Mouse (Mus musculus): Measurements from ENCODE around the gene Meltf. TPM values are rescaled to one million over a fixed set of nuclear protein-coding genes. Genes with fewer than 3 reads are reported as not detected.
A peak's percentile ranks its signal among the peaks of the same experiment; 100 is the strongest.

Meltf gene
- polyA plus RNA-seq, 1 experiment from 2014 or later, result not detected

DNA sequence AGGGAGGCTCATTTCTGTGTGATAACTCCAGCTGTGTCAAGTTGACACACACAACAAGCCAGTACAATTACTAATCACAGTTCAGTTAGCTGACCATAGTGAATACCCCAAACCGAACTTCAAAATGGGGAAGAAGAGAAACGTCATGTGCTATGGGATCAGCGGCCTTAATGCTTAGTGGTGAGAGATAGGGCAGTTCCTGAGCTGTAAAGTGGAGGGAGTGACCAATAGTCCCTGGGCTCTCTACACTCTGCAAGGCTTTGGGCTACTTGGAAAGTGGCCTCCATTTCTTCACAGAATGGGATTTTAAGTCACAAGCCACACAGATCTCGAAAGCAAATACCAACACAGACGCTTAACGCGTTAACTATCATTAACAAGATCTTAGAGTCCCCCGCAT lies 68.7 kb downstream of the Meltf start:
- 28% methylated on average over 8 of the region's 8 CpGs for WGBS
- Histone ChIP-seq H3K4me3 (ENCODE audit: low read length) (peak overlapping the region; percentile 74), H3K9ac (ENCODE audit: low read depth, low read length) (peak overlapping the region; percentile 94), H3K27ac (ENCODE audit: low read depth, low read length) (no peak overlapping the region), H3K9me3 (ENCODE audit: control insufficient read depth, low read length) (no peaks in the 10 kb centered on the region), H3K4me2 (replicated peaks; ENCODE audit: low read depth, low read length) (peak overlapping the region; percentile 87), H3K4me1 (ENCODE audit: control insufficient read depth, insufficient read depth, low read length) (peaks cover 16% of the 10 kb centered on the region), H3K36me3 (ENCODE audit: control insufficient read depth, insufficient read depth, low read length) (peaks cover 11% of the 10 kb centered on the region; the same call in 1 of the 2 replicates), H3K27me3 (ENCODE audit: control insufficient read depth, insufficient read depth, low read length) (no peaks in the 10 kb centered on the region)
- no peak for ATAC-seq (ENCODE audit: low FRiP score, low TSS enrichment)

DNA sequence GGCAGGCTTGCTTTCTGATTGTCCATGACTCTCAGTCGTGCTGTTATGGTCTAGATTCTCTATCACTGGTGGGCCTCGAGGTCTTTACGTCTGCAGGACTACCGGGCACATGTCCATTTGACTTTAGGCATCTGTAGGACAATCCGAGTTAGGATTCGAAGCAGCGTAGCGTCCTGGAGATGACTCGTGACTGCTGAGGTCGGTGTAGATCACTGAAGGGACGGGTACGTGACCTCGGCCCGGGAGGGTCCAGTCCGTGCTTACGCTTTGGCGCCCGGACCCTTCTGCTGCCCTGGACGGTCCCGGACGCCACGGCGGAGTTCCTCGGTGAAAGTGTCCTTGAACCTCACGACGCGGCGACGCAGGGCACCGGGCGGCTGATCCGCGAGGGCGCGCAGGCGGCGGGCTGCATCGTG lies 69.3 kb downstream of the Meltf start:
- WGBS, result 1% methylated on average over 38 of the region's 38 CpGs
- no peaks in the 10 kb centered on the region for H3K9me3 ChIP-seq (ENCODE audit: control insufficient read depth, low read length)
- peak; percentile 76 for ATAC-seq (ENCODE audit: low FRiP score, low TSS enrichment)
- H3K27ac ChIP-seq (ENCODE audit: low read depth, low read length), result peak overlapping the region; percentile 85
- peaks cover 11% of the 10 kb centered on the region; the same call in 1 of the 2 replicates for H3K36me3 ChIP-seq (ENCODE audit: control insufficient read depth, insufficient read depth, low read length)
- H3K4me2 ChIP-seq (replicated peaks; ENCODE audit: low read depth, low read length), result peak overlapping the region; percentile 87
- peak overlapping the region; percentile 94 for H3K9ac ChIP-seq (ENCODE audit: low read depth, low read length)
- H3K27me3 ChIP-seq (ENCODE audit: control insufficient read depth, insufficient read depth, low read length), result no peaks in the 10 kb centered on the region
- H3K4me3 ChIP-seq (ENCODE audit: low read length), result peak overlapping the region; percentile 74
- H3K4me1 ChIP-seq (ENCODE audit: control insufficient read depth, insufficient read depth, low read length), result peaks cover 16% of the 10 kb centered on the region

DNA sequence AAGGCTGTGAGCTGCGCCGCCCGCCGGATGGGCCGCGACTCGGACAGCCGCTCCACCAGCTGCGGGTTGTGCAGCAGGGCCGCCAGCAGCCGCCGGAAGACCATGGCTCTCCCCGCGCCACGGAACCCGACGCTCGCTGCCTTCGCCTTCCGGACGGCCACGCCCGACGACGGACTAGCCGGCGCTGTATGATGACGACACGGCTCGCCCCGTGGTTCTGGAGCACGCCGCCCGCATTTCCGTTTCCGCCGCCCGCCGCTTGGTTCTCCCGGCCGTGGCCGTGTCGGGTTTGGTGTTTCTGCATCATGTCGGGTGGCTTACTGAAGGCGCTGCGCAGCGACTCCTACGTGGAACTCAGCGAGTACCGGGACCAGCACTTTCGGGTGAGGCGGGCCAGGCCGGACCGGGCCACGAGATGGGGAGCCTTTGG lies 69.8 kb downstream of the Meltf start, which contains the start of the genes 0610012G03Rik and Ncbp2:
Gene 0610012G03Rik, minus strand, starts transcription at position 150 of the 430 bp plus-strand sequence.
Gene Ncbp2, plus strand, starts transcription at position 169 of the 430 bp plus-strand sequence.
- no peaks in the 10 kb centered on the region for H3K27me3 ChIP-seq (ENCODE audit: control insufficient read depth, insufficient read depth, low read length)
- no peaks in the 10 kb centered on the region for H3K9me3 ChIP-seq (ENCODE audit: control insufficient read depth, low read length)
- WGBS, result under 1% methylated on average over 55 of the region's 55 CpGs
- H3K4me1 ChIP-seq (ENCODE audit: control insufficient read depth, insufficient read depth, low read length), result peaks cover 16% of the 10 kb centered on the region
- H3K36me3 ChIP-seq (ENCODE audit: control insufficient read depth, insufficient read depth, low read length), result peaks cover 11% of the 10 kb centered on the region; the same call in 1 of the 2 replicates
- H3K4me2 ChIP-seq (replicated peaks; ENCODE audit: low read depth, low read length), result peak within 1 kb of the TSS; percentile 87
- peak within 1 kb of the TSS; percentile 74 for H3K4me3 ChIP-seq (ENCODE audit: low read length)
- peak within 1 kb of the TSS; percentile 85 for H3K27ac ChIP-seq (ENCODE audit: low read depth, low read length)
- ATAC-seq (ENCODE audit: low FRiP score, low TSS enrichment), result peak; percentile 94
- peak within 1 kb of the TSS; percentile 94 for H3K9ac ChIP-seq (ENCODE audit: low read depth, low read length)

Other genes starting within 250 kb of the Meltf start
- 29.1 and 35.4 TPM in 2 replicates for gene Dlg1, start 215.4 kb upstream of the Meltf start, polyA plus RNA-seq (2014; fragmentation: Nextera tagmentation; extraction: Ambion mirVana)
- 0.27 and 0.97 TPM in 2 replicates for gene Pigz, start 55.0 kb downstream of the Meltf start, polyA plus RNA-seq (2014; fragmentation: Nextera tagmentation; extraction: Ambion mirVana)
- 96.4 and 99.1 TPM in 2 replicates for gene 0610012G03Rik, start 69.7 kb downstream of the Meltf start, polyA plus RNA-seq (2014; fragmentation: Nextera tagmentation; extraction: Ambion mirVana)
- 117 and 123 TPM in 2 replicates for gene Ncbp2, start 69.7 kb downstream of the Meltf start, polyA plus RNA-seq (2014; fragmentation: Nextera tagmentation; extraction: Ambion mirVana)
- gene Senp5, start 124.5 kb downstream of the Meltf start, polyA plus RNA-seq (2014; fragmentation: Nextera tagmentation; extraction: Ambion mirVana), result 10.2 and 11.6 TPM in 2 replicates
- gene Pak2, start 200.5 kb downstream of the Meltf start, polyA plus RNA-seq (2014; fragmentation: Nextera tagmentation; extraction: Ambion mirVana), result 30.3 and 42.0 TPM in 2 replicates
- 147 and 155 TPM in 2 replicates for gene Pigx, start 220.9 kb downstream of the Meltf start, polyA plus RNA-seq (2014; fragmentation: Nextera tagmentation; extraction: Ambion mirVana)
- 39.7 and 43.8 TPM in 2 replicates for gene Cep19, start 221.0 kb downstream of the Meltf start, polyA plus RNA-seq (2014; fragmentation: Nextera tagmentation; extraction: Ambion mirVana)